Mouse (Mus musculus): ENCODE data around the gene Lce1f.
A peak's percentile ranks its signal among the peaks of the same experiment; 100 is the strongest.

DNA sequence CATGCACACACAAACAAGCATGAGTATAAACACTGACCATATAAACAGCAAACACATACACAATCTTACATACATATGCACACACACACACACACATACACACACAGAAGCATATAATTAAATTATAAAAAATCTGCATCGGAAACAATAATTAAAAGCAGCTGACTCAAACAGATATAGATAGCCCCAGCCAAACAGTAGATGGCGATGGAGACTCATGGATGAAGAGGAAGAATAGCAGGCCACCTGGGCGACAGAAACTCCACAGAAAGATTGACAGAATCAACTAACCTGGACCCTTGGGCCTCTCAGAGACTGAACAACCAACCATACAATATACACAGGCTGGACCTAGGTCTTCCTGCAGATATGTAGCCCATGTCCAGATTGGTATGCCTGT, 33.0 kb upstream of the Lce1f start:
- TF ChIP-seq EP300 (optimal IDR thresholded peaks at IDR 0.05) (no peak), CTCF (IDR thresholded peaks at IDR 0.05; ENCODE audit: low read depth) (peak; percentile 49)

All from stomach, postnatal 0 days (tissue).